Mouse (Mus musculus): ENCODE results near the gene Olfr49.

DNA sequence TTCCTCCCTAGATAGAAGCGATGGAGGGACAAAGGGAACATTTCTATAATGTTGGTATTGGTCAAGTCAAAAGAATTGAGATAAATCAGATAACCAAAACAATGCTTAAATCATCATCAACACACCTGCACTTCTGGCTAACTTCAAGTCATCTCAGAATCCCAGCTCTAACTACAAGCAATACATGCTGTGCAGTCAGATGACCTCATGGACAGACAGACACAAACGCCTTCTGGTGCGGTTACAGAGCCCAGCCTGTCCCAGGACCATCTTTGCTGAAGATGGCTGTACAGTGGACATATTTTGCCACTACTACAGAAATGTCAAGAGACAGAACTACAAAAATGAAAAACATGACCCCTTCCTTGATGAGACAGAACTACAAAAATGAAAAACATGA, 14.3 kb downstream of the Olfr49 start:
- no peak for TF ChIP-seq TAL1 (IDR thresholded peaks at IDR 0.05; ENCODE audit: low read length)
- no peak for TF ChIP-seq GATA1 (IDR thresholded peaks at IDR 0.05; ENCODE audit: low read length)

Data from erythroblast, embryonic 14.5 days (primary cell).